Mouse (Mus musculus) stomach, postnatal 0 days (tissue): ENCODE measurements around the gene Zfp593. TPM values are rescaled to one million over a fixed set of nuclear protein-coding genes. Genes with fewer than 3 reads are reported as not detected.

Source experiments
- ATAC-seq: fragments of 200-750 bp; cut with Nextera tagmentation; 2 replicates; pipeline ENCODE4 v1.8.0; 2017; ENCODE audit not compliant: low FRiP score, low TSS enrichment
- DNase-seq: peaks from one replicate; pipeline ENCODE4 v3.0.0-alpha.2; 2016; ENCODE audit warnings: low spot score
- H3K27ac ChIP-seq: fragments of 300-500 bp; sonication (generic); replicated peaks from 2 replicates; pipeline ENCODE4 v1.5.1; 2014; ENCODE audit warnings: mild to moderate bottlenecking, control low read depth
- H3K27me3 ChIP-seq: fragments of 300-500 bp; sonication (generic); 2 replicates; pipeline ENCODE4 v1.6.1; 2014; ENCODE audit warnings: low read length; ENCODE audit not compliant: control insufficient read depth, insufficient read depth
- H3K36me3 ChIP-seq: fragments of 300-500 bp; sonication (generic); 2 replicates; pipeline ENCODE4 v1.6.1; 2014; ENCODE audit warnings: low read length, mixed read lengths; ENCODE audit not compliant: control insufficient read depth, insufficient read depth
- H3K4me1 ChIP-seq: fragments of 300-500 bp; sonication (generic); replicated peaks from 2 replicates; pipeline ENCODE4 v1.6.1; 2014; ENCODE audit warnings: antibody characterized with exemption; ENCODE audit not compliant: control insufficient read depth, insufficient read depth
- H3K4me2 ChIP-seq: fragments of 300-500 bp; sonication (generic); replicated peaks from 2 replicates; pipeline ENCODE4 v1.6.1; 2014; ENCODE audit warnings: low read depth, mild to moderate bottlenecking, control low read depth, moderate library complexity
- H3K4me3 ChIP-seq: fragments of 300-500 bp; sonication (generic); 2 replicates; pipeline ENCODE4 v1.5.1; 2014; ENCODE audit warnings: low read depth, low read length, control low read depth
- H3K9ac ChIP-seq: fragments of 300-500 bp; sonication (generic); 2 replicates; pipeline ENCODE4 v1.6.1; 2014; ENCODE audit warnings: mild to moderate bottlenecking, low read length, control low read depth, mixed read lengths
- H3K9me3 ChIP-seq: fragments of 300-500 bp; sonication (generic); 2 replicates; pipeline ENCODE4 v1.6.1; 2016; ENCODE audit warnings: low read length; ENCODE audit not compliant: control insufficient read depth
- CTCF ChIP-seq: IDR thresholded peaks from 2 replicates; pipeline ENCODE4 v1.5.1; 2016; ENCODE audit warnings: antibody characterized with exemption, low read depth, mild to moderate bottlenecking, moderate library complexity
- EP300 ChIP-seq: optimal IDR thresholded peaks from 2 replicates; pipeline ENCODE3; 2016; ENCODE audit warnings: antibody characterized with exemption
- whole genome bisulfite sequencing: fragments of 180-500 bp; shearing (Covaris S2); extraction: QIAGEN DNeasy Blood & Tissue Kit; methylation state at CpG from one replicate; pipeline ENCODE4 v1.1.7; 2014; 5-methylcytosine and 5-hydroxymethylcytosine counted together
- polyA plus RNA-seq: library from polyadenylated mRNA; unstranded; fragments of >200 nt; fragmentation: Nextera tagmentation; extraction: Ambion mirVana; gene quantifications from 2 replicates; pipeline ENCODE4 v1.2.1, GENCODE M21; 2015

Zfp593 gene
- polyA plus RNA-seq, 1 experiment from 2014 or later = 12.6 TPM

DNA sequence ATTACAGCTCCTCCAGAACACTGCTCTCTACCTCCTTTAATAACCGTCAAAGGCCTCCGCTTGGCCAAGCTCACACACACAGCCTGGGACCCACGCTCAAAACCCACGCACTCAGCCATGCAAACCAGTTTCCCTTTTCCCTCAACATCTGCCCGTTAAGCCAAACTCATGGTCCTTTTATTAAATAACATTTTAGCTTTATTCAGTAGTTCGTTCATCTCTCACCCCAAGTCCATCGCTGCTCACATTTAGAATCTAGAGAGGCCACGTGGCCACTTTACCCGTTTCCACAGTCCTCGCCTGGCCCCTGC is 5.5 kb upstream of the Zfp593 start:
- H3K9ac ChIP-seq = no peak overlapping the region; the same call in 1 of the 2 replicates
- H3K9me3 ChIP-seq = no peaks in the 10 kb centered on the region
- no peaks in the 10 kb centered on the region for H3K36me3 ChIP-seq
- peak overlapping the region; percentile 82 for H3K4me2 ChIP-seq
- H3K4me1 ChIP-seq = 0 out of 2 replicates have a peak, but pooled peaks cover 2% of the 10 kb centered on the region
- TF ChIP-seq EP300 (no peak), CTCF (no peak)
- H3K27me3 ChIP-seq = peaks cover 11% of the 10 kb centered on the region; the same call in 1 of the 2 replicates
- ATAC-seq (no peak), DNase-seq (no peak)
- no peak overlapping the region for H3K27ac ChIP-seq
- peak overlapping the region; percentile 42 for H3K4me3 ChIP-seq
- 20% methylated on average over 10 of the region's 10 CpGs for WGBS

DNA sequence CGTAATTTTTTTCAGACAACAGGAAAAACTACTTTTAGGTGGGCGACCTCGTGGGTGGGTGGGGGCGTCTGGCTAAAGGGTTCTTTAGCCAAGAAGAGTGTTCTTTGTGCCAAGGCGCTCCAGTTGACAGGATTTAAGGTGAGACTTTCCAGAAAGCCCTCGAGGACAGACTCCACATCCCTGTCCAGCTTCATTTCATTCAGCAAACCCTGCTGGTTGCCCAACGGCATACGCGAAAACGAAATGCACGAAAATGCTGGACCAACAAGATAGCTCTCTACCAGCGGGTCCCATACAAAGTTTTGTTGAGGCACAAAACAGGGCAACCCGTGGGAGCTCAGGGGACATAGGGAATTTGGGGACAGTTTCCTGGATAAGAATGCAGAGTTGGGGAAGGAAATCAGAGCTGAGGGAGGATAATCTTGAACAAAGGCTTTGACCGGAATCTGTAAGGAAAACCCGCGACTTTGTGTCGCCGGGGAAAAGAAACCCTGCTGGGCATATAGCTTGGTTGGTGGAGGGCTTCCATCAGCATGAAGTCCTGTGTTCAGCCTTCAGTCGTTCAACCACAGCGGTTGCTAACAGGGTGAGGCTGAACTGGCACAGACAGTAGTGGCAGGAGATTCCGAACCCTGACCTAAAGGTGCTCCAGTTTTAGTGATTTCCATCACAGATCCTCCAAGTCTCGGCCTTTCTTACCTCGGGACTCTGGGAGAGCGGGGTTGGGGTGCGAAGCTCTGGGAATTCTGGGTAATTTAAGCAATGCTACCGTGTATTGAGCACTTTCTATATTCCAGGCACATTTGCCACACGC is 4.9 kb upstream of the Zfp593 start:
- Histone ChIP-seq H3K9ac (no peak overlapping the region), H3K4me2 (peak overlapping the region; percentile 82), H3K27ac (no peak overlapping the region), H3K4me3 (peak overlapping the region; percentile 42), H3K4me1 (0 out of 2 replicates have a peak, but pooled peaks cover 2% of the 10 kb centered on the region), H3K36me3 (no peaks in the 10 kb centered on the region), H3K9me3 (no peaks in the 10 kb centered on the region), H3K27me3 (peaks cover 11% of the 10 kb centered on the region; the same call in 1 of the 2 replicates)
- TF ChIP-seq CTCF = no peak
- no peak for TF ChIP-seq EP300
- WGBS = 27% methylated on average over 27 of the region's 27 CpGs
- ATAC-seq (no peak), DNase-seq (no peak)

DNA sequence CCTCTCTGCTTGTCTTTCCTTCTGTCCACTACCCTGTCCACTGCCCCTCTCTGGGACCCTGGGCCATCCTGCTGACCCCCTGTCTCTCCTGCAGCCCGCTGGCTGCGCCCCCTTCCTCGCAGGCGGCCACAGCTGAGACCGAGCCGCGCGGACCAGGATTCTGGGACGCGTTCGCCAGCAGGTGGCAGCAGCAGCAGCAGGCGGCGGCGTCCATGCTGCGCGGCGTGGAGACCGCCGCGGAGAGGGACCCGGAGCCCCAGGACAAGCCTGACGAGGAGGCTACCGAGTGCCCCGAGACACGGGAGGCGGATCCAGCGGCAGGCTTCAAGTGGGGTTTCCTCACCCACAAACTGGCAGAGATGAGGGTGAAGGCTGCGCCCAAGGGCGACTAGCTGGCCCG is 4.3 kb upstream of the Zfp593 start:
- ATAC-seq = peak; percentile 49

DNA sequence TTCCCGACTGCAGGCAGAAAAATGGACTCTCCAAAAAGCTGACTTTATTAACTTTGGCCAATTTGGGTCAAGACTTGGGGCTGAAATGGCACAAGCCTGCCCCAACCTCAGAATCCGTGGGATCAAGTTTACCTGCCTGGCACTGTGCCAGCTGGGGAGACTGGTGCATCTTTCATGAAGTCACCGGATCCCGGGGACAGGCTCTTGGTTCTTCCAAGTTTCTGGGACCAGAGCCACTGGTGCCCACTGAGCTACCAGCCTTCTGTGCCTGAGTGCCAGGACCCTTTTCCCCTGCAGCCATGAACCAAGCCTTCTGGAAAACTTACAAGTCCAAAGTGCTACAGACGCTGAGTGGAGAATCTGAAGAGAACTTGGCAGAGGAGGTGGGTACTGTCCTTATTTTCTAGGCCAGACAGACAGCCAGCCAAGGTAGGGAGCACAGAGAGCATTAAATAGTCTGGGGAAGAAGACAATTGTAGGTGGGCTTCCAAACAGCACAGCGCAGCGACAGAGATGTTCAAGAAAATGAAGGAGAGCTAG is 1.4 kb upstream of the Zfp593 start, which contains the start of gene Gm30191:
Gm30191 (plus strand) TSS at position 217 of the 540 bp plus-strand sequence.
- DNase-seq (no peak), ATAC-seq (no peak)
- Histone ChIP-seq H3K4me3 (peak within 1 kb of the TSS; percentile 75; the same call in 1 of the 2 replicates), H3K27ac (no peak within 1 kb of the TSS), H3K27me3 (peaks cover 6% of the 10 kb centered on the region; the same call in 1 of the 2 replicates), H3K9me3 (no peaks in the 10 kb centered on the region), H3K9ac (no peak within 1 kb of the TSS), H3K4me1 (peaks cover 5% of the 10 kb centered on the region; the same call in 1 of the 2 replicates), H3K36me3 (no peaks in the 10 kb centered on the region), H3K4me2 (peak within 1 kb of the TSS; percentile 96)
- TF ChIP-seq CTCF (no peak), EP300 (no peak)
- WGBS = 61% methylated on average over 7 of the region's 7 CpGs

More for the DNA sequence above, 4.3 kb upstream of the Zfp593 start:
- Histone ChIP-seq H3K4me2 (peak overlapping the region; percentile 66), H3K27ac (no peak overlapping the region), H3K4me3 (peak overlapping the region; percentile 33), H3K27me3 (peaks cover 11% of the 10 kb centered on the region; the same call in 1 of the 2 replicates), H3K4me1 (peaks cover 4% of the 10 kb centered on the region; the same call in 1 of the 2 replicates), H3K9me3 (no peaks in the 10 kb centered on the region), H3K9ac (no peak overlapping the region; the same call in 1 of the 2 replicates), H3K36me3 (no peaks in the 10 kb centered on the region)
- 2% methylated on average over 30 of the region's 30 CpGs for WGBS
- TF ChIP-seq EP300 (no peak), CTCF (peak; percentile 98)
- peak; percentile 80 for DNase-seq

GRCm38 (mm10) chr4:134246256-134246655 is 864 bp upstream of the Zfp593 start:
- Histone ChIP-seq H3K9ac (no peak overlapping the region), H3K4me1 (peaks cover 5% of the 10 kb centered on the region; the same call in 1 of the 2 replicates), H3K36me3 (no peaks in the 10 kb centered on the region), H3K9me3 (no peaks in the 10 kb centered on the region), H3K27ac (no peak overlapping the region), H3K4me3 (no peak overlapping the region), H3K4me2 (no peak overlapping the region), H3K27me3 (peaks cover 4% of the 10 kb centered on the region; the same call in 1 of the 2 replicates)
- 49% methylated on average over 4 of the region's 4 CpGs for WGBS
- ATAC-seq (no peak), DNase-seq (no peak)
- no peak for TF ChIP-seq CTCF
- no peak for TF ChIP-seq EP300
